ENCODE assay signal across 16 mouse cellular contexts in the genomic region with DNA sequence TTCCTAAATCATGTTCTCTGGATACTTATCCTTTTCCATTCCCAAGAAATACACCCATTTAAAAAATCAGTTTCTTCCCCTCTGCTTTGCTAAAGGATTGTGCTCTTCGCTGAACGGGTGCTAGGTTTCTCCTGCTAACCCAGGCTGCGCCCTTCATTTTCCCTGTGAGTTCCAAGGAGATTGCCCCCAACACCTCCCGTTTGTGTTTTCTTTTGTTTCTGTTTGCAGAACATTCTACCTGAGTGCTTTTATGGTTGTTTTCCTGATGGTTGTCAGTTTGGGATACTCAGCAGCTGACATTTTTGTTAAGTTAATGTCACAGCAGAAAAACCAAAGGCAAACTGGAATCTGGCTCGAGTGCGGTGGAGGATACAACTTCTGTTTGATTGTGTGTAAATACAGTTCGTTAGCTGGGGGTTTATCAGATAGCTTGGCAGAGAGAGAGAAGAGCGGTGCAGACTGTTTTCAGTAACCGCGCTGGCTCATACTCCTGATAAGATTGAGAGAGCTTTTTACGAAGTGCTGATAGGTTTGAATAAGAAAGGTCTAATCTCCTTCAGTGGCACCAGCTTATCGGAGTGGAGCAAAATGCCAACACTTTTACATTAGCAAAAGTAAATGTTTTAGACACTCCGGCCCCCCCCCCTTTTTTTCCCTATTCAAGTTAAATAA.
DNase-seq lines count a peak whose midpoint lies in the region; ATAC-seq lines count a peak whose summit lies in the region.
"Had no signal": no experiment of that assay in that cellular context is flagged by ENCODE, and none has a peak within 500 bp of the region (broad histone marks: within the 10 kb centered on the region; RNA-seq: fewer than 3 reads in every experiment).

No protein-coding gene starts in this region.

- WGBS in heart, embryonic 11.5 days (ENCODE audit: insufficient replicate concordance): 18% methylated on average over 13 of the region's 13 CpGs
- 77% methylated on average over 13 of the region's 13 CpGs for WGBS in hindbrain, embryonic 16.5 days
- 82% methylated on average over 13 of the region's 13 CpGs for WGBS in hindbrain, embryonic 12.5 days
- WGBS in midbrain, embryonic 11.5 days: 82% methylated on average over 13 of the region's 13 CpGs
- 69% methylated on average over 13 of the region's 13 CpGs for WGBS in midbrain, embryonic 16.5 days
- 45% methylated on average over 13 of the region's 13 CpGs for WGBS in stomach, embryonic 16.5 days

- H3K9ac ChIP-seq in heart, embryonic 11.5 days (ENCODE audit: low read depth, low read length): peak overlapping the region; percentile 43; the same call in 1 of the 2 replicates
- H3K9ac ChIP-seq in hindbrain, embryonic 16.5 days (ENCODE audit: low read depth, low read length): no peak overlapping the region
- no peak overlapping the region for H3K9ac ChIP-seq in hindbrain, embryonic 12.5 days
- no peak overlapping the region for H3K9ac ChIP-seq in midbrain, embryonic 11.5 days (ENCODE audit: low read length)
- no peak overlapping the region for H3K9ac ChIP-seq in midbrain, embryonic 16.5 days (ENCODE audit: low read depth, low read length)
- no peak overlapping the region for H3K9ac ChIP-seq in stomach, embryonic 16.5 days (ENCODE audit: low read length)
- H3K9ac ChIP-seq: forebrain, embryonic 13.5 days; kidney, embryonic 15.5 days had no signal

- H3K27me3 ChIP-seq in heart, embryonic 11.5 days (ENCODE audit: control insufficient read depth, insufficient read depth, low read length): no peaks in the 10 kb centered on the region
- H3K27me3 ChIP-seq in hindbrain, embryonic 16.5 days (replicated peaks; ENCODE audit: control insufficient read depth, insufficient read depth, low read length): no peaks in the 10 kb centered on the region
- no peaks in the 10 kb centered on the region for H3K27me3 ChIP-seq in hindbrain, embryonic 12.5 days
- H3K27me3 ChIP-seq in midbrain, embryonic 11.5 days (ENCODE audit: control insufficient read depth, insufficient read depth, low read length): no peaks in the 10 kb centered on the region
- 0 out of 2 replicates have a peak, but pooled peaks cover 2% of the 10 kb centered on the region for H3K27me3 ChIP-seq in midbrain, embryonic 16.5 days (ENCODE audit: control insufficient read depth, insufficient read depth, low read depth, low read length)
- no peaks in the 10 kb centered on the region for H3K27me3 ChIP-seq in stomach, embryonic 16.5 days (ENCODE audit: control insufficient read depth, insufficient read depth, low read length)
- H3K27me3 ChIP-seq: CH12.LX had no signal

- peak overlapping the region; percentile 57 for H3K27ac ChIP-seq in heart, embryonic 11.5 days (ENCODE audit: low read depth, low read length)
- no peak overlapping the region for H3K27ac ChIP-seq in hindbrain, embryonic 16.5 days (ENCODE audit: low read depth, low read length)
- no peak overlapping the region for H3K27ac ChIP-seq in hindbrain, embryonic 12.5 days
- H3K27ac ChIP-seq in midbrain, embryonic 11.5 days (ENCODE audit: low read depth, low read length): no peak overlapping the region
- no peak overlapping the region for H3K27ac ChIP-seq in midbrain, embryonic 16.5 days (ENCODE audit: low read length)
- peak overlapping the region; percentile 33; the same call in 1 of the 2 replicates for H3K27ac ChIP-seq in stomach, embryonic 16.5 days (ENCODE audit: low read length)
- H3K27ac ChIP-seq: forebrain, embryonic 13.5 days; kidney, embryonic 15.5 days; midbrain, embryonic 10.5 days had no signal

- no peaks in the 10 kb centered on the region for H3K36me3 ChIP-seq in heart, embryonic 11.5 days (ENCODE audit: control insufficient read depth, insufficient read depth, low read length)
- H3K36me3 ChIP-seq in hindbrain, embryonic 16.5 days (ENCODE audit: control insufficient read depth, insufficient read depth, low read length): no peaks in the 10 kb centered on the region
- H3K36me3 ChIP-seq in hindbrain, embryonic 12.5 days: no peaks in the 10 kb centered on the region
- no peaks in the 10 kb centered on the region for H3K36me3 ChIP-seq in midbrain, embryonic 11.5 days (ENCODE audit: control insufficient read depth, insufficient read depth, low read length)
- H3K36me3 ChIP-seq in midbrain, embryonic 16.5 days (ENCODE audit: control insufficient read depth, insufficient read depth, low read length): no peaks in the 10 kb centered on the region
- no peaks in the 10 kb centered on the region for H3K36me3 ChIP-seq in stomach, embryonic 16.5 days (ENCODE audit: control insufficient read depth, insufficient read depth, low read length)
- H3K36me3 ChIP-seq: kidney, embryonic 15.5 days; midbrain, embryonic 10.5 days had no signal

- intact Hi-C loops in heart, postnatal 36 days (cut with DNase I): no loop called here

- H3K4me3 ChIP-seq in heart, embryonic 11.5 days (ENCODE audit: low read depth, low read length): peak overlapping the region; percentile 30
- no peak overlapping the region for H3K4me3 ChIP-seq in hindbrain, embryonic 16.5 days (ENCODE audit: low read length)
- H3K4me3 ChIP-seq in hindbrain, embryonic 12.5 days: no peak overlapping the region
- no peak overlapping the region for H3K4me3 ChIP-seq in midbrain, embryonic 11.5 days (ENCODE audit: low read depth, low read length)
- H3K4me3 ChIP-seq in midbrain, embryonic 16.5 days (ENCODE audit: low read depth, low read length): no peak overlapping the region
- no peak overlapping the region; the same call in 1 of the 2 replicates for H3K4me3 ChIP-seq in stomach, embryonic 16.5 days (replicated peaks; ENCODE audit: low read length)
- H3K4me3 ChIP-seq: forebrain, embryonic 13.5 days; kidney, embryonic 15.5 days; midbrain, embryonic 10.5 days had no signal

- no peak for DNase-seq in heart, postnatal 36 days
- DNase-seq in midbrain, embryonic 11.5 days (ENCODE audit: low spot score, missing footprints): peak; percentile 70
- DNase-seq in cerebellum, adult 8-10 months: no peak
- DNase-seq: adrenal gland, adult 2 months; cerebellum, postnatal 25 days; gastrocnemius, postnatal 14 days; lung, adult 2 months had no signal

- no peaks in the 10 kb centered on the region for H3K9me3 ChIP-seq in heart, embryonic 11.5 days (replicated peaks; ENCODE audit: control insufficient read depth, low read length)
- no peaks in the 10 kb centered on the region for H3K9me3 ChIP-seq in hindbrain, embryonic 16.5 days (ENCODE audit: control insufficient read depth, low read length)
- no peaks in the 10 kb centered on the region for H3K9me3 ChIP-seq in hindbrain, embryonic 12.5 days (replicated peaks)
- no peaks in the 10 kb centered on the region for H3K9me3 ChIP-seq in midbrain, embryonic 11.5 days (ENCODE audit: control insufficient read depth, low read length)
- no peaks in the 10 kb centered on the region for H3K9me3 ChIP-seq in midbrain, embryonic 16.5 days (replicated peaks; ENCODE audit: control insufficient read depth, low read length, poor library complexity, severe bottlenecking)
- H3K9me3 ChIP-seq in stomach, embryonic 16.5 days (replicated peaks; ENCODE audit: control insufficient read depth, low read length): no peaks in the 10 kb centered on the region
- H3K9me3 ChIP-seq: forebrain, embryonic 13.5 days; kidney, embryonic 15.5 days; midbrain, embryonic 10.5 days had no signal

- H3K4me2 ChIP-seq in heart, embryonic 11.5 days: peak overlapping the region; percentile 66
- H3K4me2 ChIP-seq in hindbrain, embryonic 16.5 days (ENCODE audit: low read length): peak overlapping the region; percentile 8; the same call in 1 of the 2 replicates
- no peak overlapping the region for H3K4me2 ChIP-seq in hindbrain, embryonic 12.5 days (replicated peaks)
- no peak overlapping the region for H3K4me2 ChIP-seq in midbrain, embryonic 11.5 days
- H3K4me2 ChIP-seq in midbrain, embryonic 16.5 days (ENCODE audit: low read length): no peak overlapping the region
- H3K4me2 ChIP-seq in stomach, embryonic 16.5 days (ENCODE audit: low read depth, low read length): peak overlapping the region; percentile 38
- H3K4me2 ChIP-seq: forebrain, embryonic 13.5 days; kidney, embryonic 15.5 days had no signal

- ATAC-seq in heart, embryonic 11.5 days (replicated peaks; ENCODE audit: insufficient number of reproducible peaks, low FRiP score, low TSS enrichment): no peak
- no peak for ATAC-seq in hindbrain, embryonic 16.5 days
- no peak for ATAC-seq in hindbrain, embryonic 12.5 days (ENCODE audit: low FRiP score)
- ATAC-seq in midbrain, embryonic 11.5 days (ENCODE audit: low FRiP score): no peak
- no peak for ATAC-seq in midbrain, embryonic 16.5 days
- ATAC-seq in stomach, embryonic 16.5 days (ENCODE audit: insufficient read depth, low FRiP score): peak; percentile 75; the same call in 1 of the 2 replicates
- ATAC-seq: forebrain, embryonic 13.5 days had no signal

- peaks cover 30% of the 10 kb centered on the region for H3K4me1 ChIP-seq in heart, embryonic 11.5 days (ENCODE audit: control insufficient read depth, insufficient read depth, low read length)
- H3K4me1 ChIP-seq in hindbrain, embryonic 16.5 days (ENCODE audit: control insufficient read depth, insufficient read depth, low read depth, low read length): no peaks in the 10 kb centered on the region
- peaks cover 3% of the 10 kb centered on the region; the same call in 1 of the 2 replicates for H3K4me1 ChIP-seq in hindbrain, embryonic 12.5 days
- H3K4me1 ChIP-seq in midbrain, embryonic 11.5 days (ENCODE audit: control insufficient read depth, insufficient read depth, low read length): peaks cover 2% of the 10 kb centered on the region; the same call in 1 of the 2 replicates
- no peaks in the 10 kb centered on the region for H3K4me1 ChIP-seq in midbrain, embryonic 16.5 days (ENCODE audit: control insufficient read depth, insufficient read depth, low read length)
- H3K4me1 ChIP-seq in stomach, embryonic 16.5 days (ENCODE audit: control insufficient read depth, insufficient read depth, low read length): no peaks in the 10 kb centered on the region

Comparison
In these comparisons a context has a peak if more than half of its experiments do, and no peak if none do; other contexts are left out.
1. H3K4me2 ChIP-seq: peak in heart, embryonic 11.5 days (single experiment), hindbrain, embryonic 16.5 days (single experiment) and stomach, embryonic 16.5 days (single experiment); none in hindbrain, embryonic 12.5 days (single experiment), midbrain, embryonic 11.5 days (single experiment) and midbrain, embryonic 16.5 days (single experiment).
2. H3K27ac ChIP-seq: peak in heart, embryonic 11.5 days (single experiment) and stomach, embryonic 16.5 days (single experiment); none in hindbrain, embryonic 16.5 days (single experiment), hindbrain, embryonic 12.5 days (single experiment), midbrain, embryonic 11.5 days (single experiment) and midbrain, embryonic 16.5 days (single experiment).